Mouse (Mus musculus) left cerebral cortex, adult 2 months (tissue): ENCODE data around the gene Gpr180. TPM values are rescaled to one million over a fixed set of nuclear protein-coding genes. Genes with fewer than 3 reads are reported as not detected.

Source experiments
- DNase-seq, 2 experiments: peaks; one replicate each; pipeline ENCODE4 v3.0.0; 2021 to 2022; ENCODE audit warnings: low spot score in 2 of 2, mixed read lengths in 1 of 2; ENCODE audit errors: extremely low spot score in 1 of 2
- H3K27ac ChIP-seq: fragments of 200-600 bp; 2 replicates; pipeline ENCODE4 v1.8.1; 2022
- H3K4me3 ChIP-seq: fragments of 200-600 bp; 2 replicates; pipeline ENCODE4 v1.8.1; 2022
- CTCF ChIP-seq: fragments of 200-600 bp; IDR thresholded peaks from 2 replicates; pipeline ENCODE4 v1.8.1; 2022; ENCODE audit warnings: antibody characterized with exemption, mild to moderate bottlenecking, moderate library complexity
- intact Hi-C: fragments of 180-260 bp; cut with DNase I; formaldehyde crosslinking; loops from one replicate; pipeline ENCODE4 v1.15.1; 2025
- total RNA-seq, 2 experiments: library from RNA; stranded (reverse); gene quantifications; 2 replicates each; pipeline ENCODE4 v1.2.3; 2021

Gpr180 gene
- total RNA-seq, 2 experiments from 2014 or later, result 28.9 to 32.6 TPM

- intact Hi-C loops, result loop anchor here (5.0 kb wide), 1 partner anchor 436 kb away; no protein-coding TSS in a partner anchor
Measured at GRCm38 (mm10) chr14:118156740-118157139, 19.8 kb downstream of the Gpr180 start.

GRCm38 (mm10) chr14:118157146-118157545 is 20.2 kb downstream of the Gpr180 start:
- peak; percentile 98 for TF ChIP-seq CTCF
- intact Hi-C loops, result loop anchor here (5.0 kb wide), 1 partner anchor 435 kb away; no protein-coding TSS in a partner anchor
- peak; percentile 55 to 60 for DNase-seq
- Histone ChIP-seq H3K27ac (no peak overlapping the region), H3K4me3 (no peak overlapping the region)

More at GRCm38 (mm10) chr14:118156740-118157139, 19.8 kb downstream of the Gpr180 start:
- Histone ChIP-seq H3K27ac (no peak overlapping the region), H3K4me3 (no peak overlapping the region)
- no peak for TF ChIP-seq CTCF
- no peak for DNase-seq

GRCm38 (mm10) chr14:118161751-118162150 is 24.8 kb downstream of the Gpr180 start:
- no peak for TF ChIP-seq CTCF
- Histone ChIP-seq H3K4me3 (no peak overlapping the region), H3K27ac (no peak overlapping the region)
- DNase-seq, result no peak
- intact Hi-C loops, result no loop called here

- TF ChIP-seq CTCF, result no peak
- Histone ChIP-seq H3K27ac (no peak overlapping the region), H3K4me3 (no peak overlapping the region)
- peak in 1 of 2 experiments; percentile 23 for DNase-seq
- intact Hi-C loops, result no loop called here
Measured at GRCm38 (mm10) chr14:118162640-118163039, 25.7 kb downstream of the Gpr180 start.

GRCm38 (mm10) chr14:118168776-118169175 is 31.8 kb downstream of the Gpr180 start:
- DNase-seq, result no peak
- TF ChIP-seq CTCF, result no peak
- Histone ChIP-seq H3K27ac (no peak overlapping the region), H3K4me3 (no peak overlapping the region)
- intact Hi-C loops, result no loop called here

GRCm38 (mm10) chr14:118173590-118174203 is 36.7 kb downstream of the Gpr180 start:
- intact Hi-C loops, result no loop called here
- peak; percentile 21 for TF ChIP-seq CTCF
- Histone ChIP-seq H3K27ac (no peak overlapping the region), H3K4me3 (no peak overlapping the region)
- DNase-seq, result no peak

GRCm38 (mm10) chr14:118175071-118175693 is 38.2 kb downstream of the Gpr180 start:
- H3K4me3 ChIP-seq, result no peak overlapping the region
- no peak for TF ChIP-seq CTCF
- no peak for DNase-seq
- intact Hi-C loops, result no loop called here
- no peak overlapping the region for H3K27ac ChIP-seq

- H3K4me3 ChIP-seq, result no peak overlapping the region
- no peak for TF ChIP-seq CTCF
- no peak overlapping the region for H3K27ac ChIP-seq
- intact Hi-C loops, result no loop called here
- DNase-seq, result no peak
Measured at GRCm38 (mm10) chr14:118175694-118176085, 38.7 kb downstream of the Gpr180 start.

GRCm38 (mm10) chr14:118179251-118179650 is 42.3 kb downstream of the Gpr180 start:
- no peak overlapping the region for H3K4me3 ChIP-seq
- H3K27ac ChIP-seq, result no peak overlapping the region
- no peak for TF ChIP-seq CTCF
- no peak for DNase-seq
- intact Hi-C loops, result no loop called here

- TF ChIP-seq CTCF, result no peak
- Histone ChIP-seq H3K27ac (no peak overlapping the region), H3K4me3 (peak overlapping the region; percentile 61)
- DNase-seq, result no peak
- intact Hi-C loops, result no loop called here
Measured at GRCm38 (mm10) chr14:118179701-118180100, 42.7 kb downstream of the Gpr180 start.

GRCm38 (mm10) chr14:118180117-118180557 is 43.2 kb downstream of the Gpr180 start:
- Histone ChIP-seq H3K4me3 (peak overlapping the region; percentile 61), H3K27ac (peak overlapping the region; percentile 67)
- no peak for TF ChIP-seq CTCF
- peak in 1 of 2 experiments; percentile 37 for DNase-seq
- intact Hi-C loops, result no loop called here

- peak; percentile 29 to 42 for DNase-seq
- Histone ChIP-seq H3K4me3 (peak overlapping the region; percentile 61), H3K27ac (peak overlapping the region; percentile 67)
- intact Hi-C loops, result no loop called here
- no peak for TF ChIP-seq CTCF
Measured at GRCm38 (mm10) chr14:118180711-118181177, 43.8 kb downstream of the Gpr180 start.
